In the genomic region with DNA sequence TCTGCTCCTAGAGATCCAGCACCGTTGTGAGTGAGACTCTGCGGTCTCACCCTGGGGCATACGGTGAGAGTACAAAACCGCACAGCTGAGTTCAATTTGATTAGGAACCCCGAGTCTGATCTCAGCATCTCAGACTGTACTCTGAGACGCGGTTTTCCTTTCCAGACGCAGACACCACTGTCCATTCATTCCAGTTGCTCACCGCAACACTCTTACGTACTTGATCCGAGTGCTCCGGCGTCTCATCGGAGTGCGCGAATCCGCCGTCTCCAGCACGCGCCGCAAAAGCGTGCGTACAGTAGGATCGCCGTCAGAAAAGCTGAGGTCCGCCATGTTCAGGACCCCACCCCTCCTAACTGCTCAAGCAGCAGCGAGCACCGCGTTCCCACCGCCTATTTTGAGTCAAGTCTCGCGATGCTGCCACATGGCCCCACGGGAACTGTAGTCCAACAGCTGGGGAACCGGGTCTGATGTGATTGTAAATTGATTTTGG, we compare ENCODE assay signal across 8 mouse cellular contexts. TPM values are rescaled to one million over a fixed set of nuclear protein-coding genes. Genes with fewer than 3 reads are reported as not detected.
DNase-seq lines count a peak whose midpoint lies in the region; ATAC-seq lines count a peak whose summit lies in the region.

No protein-coding gene starts in this region.

- peak; percentile 77 for ATAC-seq in embryonic facial prominence, embryonic 11.5 days (replicated peaks; ENCODE audit: insufficient number of reproducible peaks, low FRiP score, low TSS enrichment, low read depth)
- peak; percentile 80 for ATAC-seq in limb, embryonic 11.5 days (ENCODE audit: insufficient number of reproducible peaks, low FRiP score, low TSS enrichment, low read depth)
- ATAC-seq in midbrain, embryonic 13.5 days: peak; percentile 81

- DNase-seq in 3T3-L1 (ENCODE audit: low read depth, low spot score): peak; percentile 97
- peak; percentile 89 for DNase-seq in adrenal gland, postnatal 25 days
- peak; percentile 97 for DNase-seq in embryonic facial prominence, embryonic 11.5 days (ENCODE audit: low spot score)
- DNase-seq in heart, adult 11 months: peak; percentile 99
- peak; percentile 83 for DNase-seq in kidney, adult 11 months
- peak; percentile 94 for DNase-seq in limb, embryonic 11.5 days (ENCODE audit: low spot score)
- DNase-seq in spleen, adult 12 weeks (ENCODE audit: low spot score): peak; percentile 76

- H3K27ac ChIP-seq in embryonic facial prominence, embryonic 11.5 days (replicated peaks; ENCODE audit: low read depth, low read length): peak overlapping the region; percentile 52
- H3K27ac ChIP-seq in limb, embryonic 11.5 days (replicated peaks; ENCODE audit: low read depth, low read length): 0 out of 2 replicates have a peak overlapping the region, but pooled peaks have one; percentile 43
- H3K27ac ChIP-seq in midbrain, embryonic 13.5 days: peak overlapping the region; percentile 80

- peak overlapping the region; percentile 56 for H3K4me2 ChIP-seq in embryonic facial prominence, embryonic 11.5 days (ENCODE audit: low read depth, low read length)
- peak overlapping the region; percentile 55 for H3K4me2 ChIP-seq in limb, embryonic 11.5 days (ENCODE audit: low read depth, severe bottlenecking)
- H3K4me2 ChIP-seq in midbrain, embryonic 13.5 days (replicated peaks): peak overlapping the region; percentile 83

- WGBS in embryonic facial prominence, embryonic 11.5 days: under 1% methylated on average over 34 of the region's 34 CpGs
- under 1% methylated on average over 34 of the region's 34 CpGs for WGBS in limb, embryonic 11.5 days
- under 1% methylated on average over 34 of the region's 34 CpGs for WGBS in midbrain, embryonic 13.5 days

- H3K27me3 ChIP-seq in embryonic facial prominence, embryonic 11.5 days (ENCODE audit: control insufficient read depth, insufficient read depth, low read length): no peaks in the 10 kb centered on the region
- H3K27me3 ChIP-seq in limb, embryonic 11.5 days (ENCODE audit: control insufficient read depth, insufficient read depth, low read length): no peaks in the 10 kb centered on the region
- H3K27me3 ChIP-seq in midbrain, embryonic 13.5 days: no peaks in the 10 kb centered on the region

- peak overlapping the region; percentile 80 for H3K9ac ChIP-seq in embryonic facial prominence, embryonic 11.5 days (replicated peaks; ENCODE audit: low read length)
- H3K9ac ChIP-seq in limb, embryonic 11.5 days (ENCODE audit: low read length): peak overlapping the region; percentile 71
- peak overlapping the region; percentile 84 for H3K9ac ChIP-seq in midbrain, embryonic 13.5 days (replicated peaks)

- H3K9me3 ChIP-seq in embryonic facial prominence, embryonic 11.5 days (replicated peaks; ENCODE audit: control insufficient read depth, low read length): no peaks in the 10 kb centered on the region
- no peaks in the 10 kb centered on the region for H3K9me3 ChIP-seq in limb, embryonic 11.5 days (ENCODE audit: control insufficient read depth, low read length)
- H3K9me3 ChIP-seq in midbrain, embryonic 13.5 days: no peaks in the 10 kb centered on the region

- H3K4me1 ChIP-seq in embryonic facial prominence, embryonic 11.5 days (ENCODE audit: control insufficient read depth, insufficient read depth, low read length): peaks cover 2% of the 10 kb centered on the region; the same call in 1 of the 2 replicates
- peaks cover 7% of the 10 kb centered on the region for H3K4me1 ChIP-seq in limb, embryonic 11.5 days (ENCODE audit: control insufficient read depth, insufficient read depth, low read length)
- H3K4me1 ChIP-seq in midbrain, embryonic 13.5 days (replicated peaks): peaks cover 17% of the 10 kb centered on the region

- H3K4me3 ChIP-seq in embryonic facial prominence, embryonic 11.5 days (ENCODE audit: low read depth, low read length): peak overlapping the region; percentile 73
- peak overlapping the region; percentile 84 for H3K4me3 ChIP-seq in limb, embryonic 11.5 days (ENCODE audit: low read depth, low read length)
- H3K4me3 ChIP-seq in midbrain, embryonic 13.5 days (replicated peaks): peak overlapping the region; percentile 90

- peaks cover 5% of the 10 kb centered on the region for H3K36me3 ChIP-seq in embryonic facial prominence, embryonic 11.5 days (replicated peaks; ENCODE audit: control insufficient read depth, insufficient read depth, low read depth, low read length)
- H3K36me3 ChIP-seq in limb, embryonic 11.5 days (ENCODE audit: control insufficient read depth, insufficient read depth, low read length): peaks cover 7% of the 10 kb centered on the region
- peaks cover 30% of the 10 kb centered on the region for H3K36me3 ChIP-seq in midbrain, embryonic 13.5 days

RNA-seq across cellular contexts. Expression of a gene that starts 1.4 kb away (rescaled TPM):
- 7.5 and 9.2 TPM in 2 replicates for total RNA-seq in adrenal gland, postnatal 25 days (2021)
- polyA plus RNA-seq in embryonic facial prominence, embryonic 11.5 days (2014; fragmentation: Nextera tagmentation; extraction: Ambion mirVana): 50.8 and 53.1 TPM in 2 replicates
- 48.8 and 55.2 TPM in 2 replicates for polyA plus RNA-seq in limb, embryonic 11.5 days (2014; fragmentation: Nextera tagmentation; extraction: Ambion mirVana)
- polyA plus RNA-seq in midbrain, embryonic 13.5 days (2015; fragmentation: Nextera tagmentation; extraction: Ambion mirVana): 60.9 and 64.9 TPM in 2 replicates

RNA-seq across cellular contexts. Expression of a gene that starts 3.2 kb away (rescaled TPM):
- 38.0 and 40.1 TPM in 2 replicates for total RNA-seq in adrenal gland, postnatal 25 days (2021)
- polyA plus RNA-seq in embryonic facial prominence, embryonic 11.5 days (2014; fragmentation: Nextera tagmentation; extraction: Ambion mirVana): 67.7 and 72.4 TPM in 2 replicates
- polyA plus RNA-seq in limb, embryonic 11.5 days (2014; fragmentation: Nextera tagmentation; extraction: Ambion mirVana): 73.4 and 77.6 TPM in 2 replicates
- polyA plus RNA-seq in midbrain, embryonic 13.5 days (2015; fragmentation: Nextera tagmentation; extraction: Ambion mirVana): 58.9 and 62.2 TPM in 2 replicates

RNA-seq across cellular contexts. Expression of a gene that starts 8.7 kb away (rescaled TPM):
- 36.3 and 56.0 TPM in 2 replicates for total RNA-seq in adrenal gland, postnatal 25 days (2021)
- polyA plus RNA-seq in embryonic facial prominence, embryonic 11.5 days (2014; fragmentation: Nextera tagmentation; extraction: Ambion mirVana): 262 and 323 TPM in 2 replicates
- polyA plus RNA-seq in limb, embryonic 11.5 days (2014; fragmentation: Nextera tagmentation; extraction: Ambion mirVana): 327 and 371 TPM in 2 replicates
- polyA plus RNA-seq in midbrain, embryonic 13.5 days (2015; fragmentation: Nextera tagmentation; extraction: Ambion mirVana): 253 and 263 TPM in 2 replicates

RNA-seq across cellular contexts. Expression of a gene that starts 24.2 kb away (rescaled TPM):
- not detected in 2 replicates for total RNA-seq in adrenal gland, postnatal 25 days (2021)
- 0.27 TPM in 1 of 2 replicates, not detected in the other for polyA plus RNA-seq in embryonic facial prominence, embryonic 11.5 days (2014; fragmentation: Nextera tagmentation; extraction: Ambion mirVana)
- 0.14 and 0.15 TPM in 2 replicates for polyA plus RNA-seq in limb, embryonic 11.5 days (2014; fragmentation: Nextera tagmentation; extraction: Ambion mirVana)
- polyA plus RNA-seq in midbrain, embryonic 13.5 days (2015; fragmentation: Nextera tagmentation; extraction: Ambion mirVana): 0.36 and 0.58 TPM in 2 replicates

RNA-seq across cellular contexts. Expression of a gene that starts 24.5 kb away (rescaled TPM):
- total RNA-seq in adrenal gland, postnatal 25 days (2021): 25.4 and 29.5 TPM in 2 replicates
- 11.2 and 13.0 TPM in 2 replicates for polyA plus RNA-seq in embryonic facial prominence, embryonic 11.5 days (2014; fragmentation: Nextera tagmentation; extraction: Ambion mirVana)
- 17.0 and 17.3 TPM in 2 replicates for polyA plus RNA-seq in limb, embryonic 11.5 days (2014; fragmentation: Nextera tagmentation; extraction: Ambion mirVana)
- polyA plus RNA-seq in midbrain, embryonic 13.5 days (2015; fragmentation: Nextera tagmentation; extraction: Ambion mirVana): 13.8 and 15.9 TPM in 2 replicates

Comparison
In these comparisons a context has a peak if more than half of its experiments do, and no peak if none do; other contexts are left out.
1. Peak in every context shown above with its lines: DNase-seq, ATAC-seq, H3K4me3 ChIP-seq and H3K27ac ChIP-seq.